Mouse (Mus musculus): ENCODE results near the gene Lyar. TPM values are rescaled to one million over a fixed set of nuclear protein-coding genes. Genes with fewer than 3 reads are reported as not detected.

Gene Lyar
- 10 to 100 TPM; 15.5 to 17.4 TPM for total RNA-seq (2021)
- long read RNA-seq, experiment 1, transcript Lyar-201 (9 exons, 1,563 nt): major isoform, 16 of 24 reads
- long read RNA-seq, experiment 1, partial matches to known transcripts: 1 of 24 reads
- long read RNA-seq, experiment 1, other reads (novel, unspliced or antisense): 7 of 24 reads
- long read RNA-seq, experiment 2, transcript Lyar-201 (9 exons, 1,563 nt): major isoform, 22 of 31 reads
- long read RNA-seq, experiment 2, partial matches to known transcripts: 1 of 31 reads
- long read RNA-seq, experiment 2, other reads (novel, unspliced or antisense): 8 of 31 reads

GRCm38 (mm10) chr5:38220328-38220912 lies at the start of gene Lyar, which contains the start of gene Zbtb49:
Gene Lyar, plus strand, starts transcription at chr5:38220470.
Gene Zbtb49, minus strand, starts transcription at chr5:38220457.
- peak; percentile 92 for DNase-seq

- DNase-seq: no peak
Measured at GRCm38 (mm10) chr5:38173766-38174165, 46.5 kb upstream of the Lyar start.

- no peak for DNase-seq
Measured at GRCm38 (mm10) chr5:38174256-38174912, 45.9 kb upstream of the Lyar start.

- no peak for DNase-seq
Measured at GRCm38 (mm10) chr5:38184688-38185285, 35.5 kb upstream of the Lyar start.

- DNase-seq: no peak
Measured at GRCm38 (mm10) chr5:38187006-38187405, 33.3 kb upstream of the Lyar start.

- DNase-seq: no peak
Measured at GRCm38 (mm10) chr5:38190907-38191306, 29.4 kb upstream of the Lyar start.

- DNase-seq: no peak
Measured at GRCm38 (mm10) chr5:38194946-38195345, 25.3 kb upstream of the Lyar start.

- no peak for DNase-seq
Measured at GRCm38 (mm10) chr5:38195941-38196340, 24.3 kb upstream of the Lyar start.

- DNase-seq: no peak
Measured at GRCm38 (mm10) chr5:38196821-38197481, 23.3 kb upstream of the Lyar start.

GRCm38 (mm10) chr5:38197482-38197823 lies 22.8 kb upstream of the Lyar start:
- DNase-seq: peak; percentile 53

GRCm38 (mm10) chr5:38199686-38200085 lies 20.6 kb upstream of the Lyar start:
- DNase-seq: no peak

- no peak for DNase-seq
Measured at GRCm38 (mm10) chr5:38205303-38205726, 15.0 kb upstream of the Lyar start.

- DNase-seq: no peak
Measured at GRCm38 (mm10) chr5:38208985-38209384, 11.3 kb upstream of the Lyar start.

GRCm38 (mm10) chr5:38211691-38212090 lies 8.6 kb upstream of the Lyar start:
- no peak for DNase-seq

GRCm38 (mm10) chr5:38213009-38213408 lies 7.3 kb upstream of the Lyar start:
- DNase-seq: no peak

GRCm38 (mm10) chr5:38219771-38220307 lies 431 bp upstream of the Lyar start:
- no peak for DNase-seq

- no peak for DNase-seq
Measured at GRCm38 (mm10) chr5:38235422-38235821, 15.2 kb downstream of the Lyar start.

GRCm38 (mm10) chr5:38236627-38237026 lies 16.4 kb downstream of the Lyar start:
- no peak for DNase-seq

- DNase-seq: no peak
Measured at GRCm38 (mm10) chr5:38240727-38241472, 20.6 kb downstream of the Lyar start.

- DNase-seq: no peak
Measured at GRCm38 (mm10) chr5:38241473-38241834, 21.2 kb downstream of the Lyar start.

- no peak for DNase-seq
Measured at GRCm38 (mm10) chr5:38241966-38242365, 21.7 kb downstream of the Lyar start.

GRCm38 (mm10) chr5:38255195-38255594 lies 34.9 kb downstream of the Lyar start:
- no peak for DNase-seq
